Mouse (Mus musculus) E14TG2a.4 (cell line): ENCODE measurements around the gene Islr2.

ENCODE experiments used
- CTCF ChIP-seq: conservative IDR thresholded peaks from 2 replicates; pipeline ENCODE4 v1.5.1; 2014; ENCODE audit warnings: low read length
- NANOG ChIP-seq: IDR thresholded peaks from 2 replicates; pipeline ENCODE4 v1.6.1; 2014; ENCODE audit warnings: borderline replicate concordance, low read length, mixed read lengths
- POU5F1 ChIP-seq: IDR thresholded peaks from 2 replicates; pipeline ENCODE4 v1.6.1; 2014; ENCODE audit warnings: low read length, borderline replicate concordance

DNA sequence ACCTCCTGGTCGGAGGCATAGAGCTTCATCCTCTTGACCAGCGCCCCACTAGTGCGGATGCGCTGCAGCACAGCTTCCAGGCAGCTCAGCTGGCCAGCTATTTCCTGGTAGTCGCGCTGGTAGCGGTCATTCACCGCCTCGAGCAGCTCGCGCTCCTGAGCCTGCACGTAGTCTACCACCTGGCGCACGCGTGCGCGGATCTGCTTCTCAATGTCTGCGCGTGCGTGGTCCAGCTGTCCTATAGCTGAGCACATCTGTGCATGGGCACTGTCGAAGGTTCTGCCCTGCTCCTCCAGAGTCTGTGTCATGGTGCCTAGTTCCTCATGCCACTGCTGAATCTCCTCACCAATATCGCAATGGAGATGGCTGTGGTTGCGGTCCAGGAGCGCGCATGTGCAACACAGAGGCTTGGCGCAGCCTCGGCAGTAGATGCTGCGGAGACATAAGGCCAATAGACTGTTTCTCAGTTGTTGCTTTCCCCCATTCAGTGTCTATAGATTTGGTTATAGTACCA, 30.4 kb upstream of the Islr2 start:
- TF ChIP-seq CTCF (no peak), NANOG (no peak), POU5F1 (no peak)
